Mouse (Mus musculus): ENCODE results near the gene Nnat.

DNA sequence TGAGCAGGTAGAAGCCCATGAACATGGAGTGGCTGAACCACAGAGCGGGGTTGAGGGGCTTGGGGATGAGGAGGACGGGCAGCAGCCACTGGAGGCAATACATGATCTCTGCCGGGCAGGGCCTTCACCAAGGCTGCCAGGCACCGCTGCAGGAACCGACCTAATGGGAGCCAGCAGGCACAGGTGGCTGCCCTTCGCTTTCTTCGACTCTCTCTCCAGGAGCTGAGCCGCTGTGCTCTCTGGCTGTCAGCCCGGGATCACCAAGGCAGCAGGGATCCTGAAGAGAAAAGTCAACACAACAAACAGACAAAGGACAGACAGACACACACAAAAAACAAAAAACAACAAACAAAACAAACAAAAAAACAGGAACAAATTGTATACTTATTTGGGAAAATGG, 1.8 kb upstream of the Nnat start:
- TF ChIP-seq CTCF (IDR thresholded peaks at IDR 0.05; ENCODE audit: low read depth, low read length): no peak
- TF ChIP-seq POLR2A (IDR thresholded peaks at IDR 0.05; ENCODE audit: insufficient read depth, low read length): no peak
- TF ChIP-seq EP300 (IDR thresholded peaks at IDR 0.05; ENCODE audit: insufficient read depth, low read depth, low read length): no peak

Data from ES-Bruce4 (cell line).